Mouse (Mus musculus) stomach, postnatal 0 days (tissue): ENCODE results near the gene Ankrd54. TPM values are rescaled to one million over a fixed set of nuclear protein-coding genes. Genes with fewer than 3 reads are reported as not detected.
A peak's percentile ranks its signal among the peaks of the same experiment; 100 is the strongest.

ENCODE experiments used
- ATAC-seq: fragments of 200-750 bp; cut with Nextera tagmentation; 2 replicates; pipeline ENCODE4 v1.8.0; 2017; ENCODE audit not compliant: low FRiP score, low TSS enrichment
- DNase-seq: peaks from one replicate; pipeline ENCODE4 v3.0.0-alpha.2; 2016; ENCODE audit warnings: low spot score
- H3K27ac ChIP-seq: fragments of 300-500 bp; sonication (generic); replicated peaks from 2 replicates; pipeline ENCODE4 v1.5.1; 2014; ENCODE audit warnings: mild to moderate bottlenecking, control low read depth
- H3K27me3 ChIP-seq: fragments of 300-500 bp; sonication (generic); 2 replicates; pipeline ENCODE4 v1.6.1; 2014; ENCODE audit warnings: low read length; ENCODE audit not compliant: control insufficient read depth, insufficient read depth
- H3K36me3 ChIP-seq: fragments of 300-500 bp; sonication (generic); 2 replicates; pipeline ENCODE4 v1.6.1; 2014; ENCODE audit warnings: low read length, mixed read lengths; ENCODE audit not compliant: control insufficient read depth, insufficient read depth
- H3K4me1 ChIP-seq: fragments of 300-500 bp; sonication (generic); replicated peaks from 2 replicates; pipeline ENCODE4 v1.6.1; 2014; ENCODE audit warnings: antibody characterized with exemption; ENCODE audit not compliant: control insufficient read depth, insufficient read depth
- H3K4me2 ChIP-seq: fragments of 300-500 bp; sonication (generic); replicated peaks from 2 replicates; pipeline ENCODE4 v1.6.1; 2014; ENCODE audit warnings: low read depth, mild to moderate bottlenecking, control low read depth, moderate library complexity
- H3K4me3 ChIP-seq: fragments of 300-500 bp; sonication (generic); 2 replicates; pipeline ENCODE4 v1.5.1; 2014; ENCODE audit warnings: low read depth, low read length, control low read depth
- H3K9ac ChIP-seq: fragments of 300-500 bp; sonication (generic); 2 replicates; pipeline ENCODE4 v1.6.1; 2014; ENCODE audit warnings: mild to moderate bottlenecking, low read length, control low read depth, mixed read lengths
- H3K9me3 ChIP-seq: fragments of 300-500 bp; sonication (generic); 2 replicates; pipeline ENCODE4 v1.6.1; 2016; ENCODE audit warnings: low read length; ENCODE audit not compliant: control insufficient read depth
- CTCF ChIP-seq: IDR thresholded peaks from 2 replicates; pipeline ENCODE4 v1.5.1; 2016; ENCODE audit warnings: antibody characterized with exemption, low read depth, mild to moderate bottlenecking, moderate library complexity
- EP300 ChIP-seq: optimal IDR thresholded peaks from 2 replicates; pipeline ENCODE3; 2016; ENCODE audit warnings: antibody characterized with exemption
- WGBS: fragments of 180-500 bp; shearing (Covaris S2); extraction: QIAGEN DNeasy Blood & Tissue Kit; methylation state at CpG from one replicate; pipeline ENCODE4 v1.1.7; 2014; 5-methylcytosine and 5-hydroxymethylcytosine counted together
- polyA plus RNA-seq: library from polyadenylated mRNA; unstranded; fragments of >200 nt; fragmentation: Nextera tagmentation; extraction: Ambion mirVana; gene quantifications from 2 replicates; pipeline ENCODE4 v1.2.1, GENCODE M21; 2015

Ankrd54 gene
- polyA plus RNA-seq, 1 experiment from 2014 or later, result 27.1 TPM

DNA sequence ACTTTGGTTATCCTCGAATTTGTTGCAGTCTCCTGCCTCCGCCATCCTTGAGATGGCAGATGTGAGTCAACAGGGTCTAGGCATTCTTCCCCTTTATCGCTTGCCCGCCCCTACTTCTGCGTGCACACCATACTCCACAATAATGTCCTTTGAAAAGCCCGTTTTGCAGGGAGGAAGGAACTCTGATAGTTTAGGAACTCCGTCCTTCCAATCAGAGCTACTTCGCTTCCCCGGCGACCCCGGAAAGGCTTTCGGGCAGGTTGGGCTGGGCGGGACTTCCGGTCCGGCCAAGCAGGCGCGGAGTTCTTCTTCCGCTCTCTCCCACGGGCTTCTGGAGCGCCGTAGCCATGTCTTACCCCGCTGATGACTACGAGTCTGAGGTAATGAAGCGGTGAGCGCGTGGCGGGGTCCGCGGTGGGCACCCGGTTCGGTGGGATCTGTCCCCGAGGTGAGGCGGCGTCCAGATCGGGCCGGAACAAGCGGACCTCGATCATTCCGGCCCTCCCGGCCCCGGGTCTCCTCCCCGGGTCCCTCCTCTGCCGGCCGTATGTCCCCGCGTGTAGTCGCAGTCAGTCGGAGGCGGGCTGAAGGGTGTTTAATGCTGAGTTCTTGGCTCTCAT, 12.3 kb upstream of the Ankrd54 start, which contains the start of gene Eif3l:
Eif3l (plus strand) TSS at position 267 of the 620 bp plus-strand sequence.
- 0% methylated on average over 49 of the region's 49 CpGs for WGBS
- peaks cover 13% of the 10 kb centered on the region for H3K36me3 ChIP-seq
- peak; percentile 21; the same call in 1 of the 2 replicates for TF ChIP-seq CTCF
- TF ChIP-seq EP300, result no peak
- ATAC-seq, result peak; percentile 80
- H3K4me3 ChIP-seq, result peak within 1 kb of the TSS; percentile 89
- peak within 1 kb of the TSS; percentile 84 for H3K9ac ChIP-seq
- H3K4me2 ChIP-seq, result peak within 1 kb of the TSS; percentile 75
- H3K9me3 ChIP-seq, result no peaks in the 10 kb centered on the region
- peak; percentile 91 for DNase-seq
- peak within 1 kb of the TSS; percentile 83 for H3K27ac ChIP-seq
- no peaks in the 10 kb centered on the region for H3K27me3 ChIP-seq
- H3K4me1 ChIP-seq, result no peaks in the 10 kb centered on the region

DNA sequence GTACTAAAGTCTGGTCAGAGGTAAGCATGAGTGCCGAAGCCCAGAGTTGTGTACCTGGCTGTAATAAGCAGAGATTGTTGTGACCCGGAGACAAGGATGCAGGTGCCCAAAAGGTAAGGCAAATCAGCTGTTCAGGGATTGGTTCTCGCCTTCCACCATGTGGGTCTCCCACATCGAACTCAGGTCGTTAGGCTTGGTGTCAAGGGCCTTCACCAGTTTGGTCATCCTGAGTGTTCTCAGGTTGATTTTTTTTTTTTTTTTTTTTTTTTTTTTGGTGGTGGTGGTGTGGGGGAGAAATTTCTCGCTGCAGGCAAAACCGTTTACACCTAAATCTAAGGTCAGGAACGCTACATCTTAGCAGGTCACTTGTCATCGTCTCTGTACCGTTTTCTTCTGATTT, 11.8 kb upstream of the Ankrd54 start:
- peak overlapping the region; percentile 89 for H3K4me3 ChIP-seq
- H3K4me1 ChIP-seq, result no peaks in the 10 kb centered on the region
- WGBS, result 39% methylated on average over 10 of the region's 10 CpGs
- H3K9ac ChIP-seq, result peak overlapping the region; percentile 84
- no peak for DNase-seq
- no peaks in the 10 kb centered on the region for H3K27me3 ChIP-seq
- no peak for ATAC-seq
- TF ChIP-seq CTCF (no peak), EP300 (no peak)
- peak overlapping the region; percentile 75 for H3K4me2 ChIP-seq
- H3K9me3 ChIP-seq, result no peaks in the 10 kb centered on the region
- H3K27ac ChIP-seq, result peak overlapping the region; percentile 83
- peaks cover 13% of the 10 kb centered on the region for H3K36me3 ChIP-seq

DNA sequence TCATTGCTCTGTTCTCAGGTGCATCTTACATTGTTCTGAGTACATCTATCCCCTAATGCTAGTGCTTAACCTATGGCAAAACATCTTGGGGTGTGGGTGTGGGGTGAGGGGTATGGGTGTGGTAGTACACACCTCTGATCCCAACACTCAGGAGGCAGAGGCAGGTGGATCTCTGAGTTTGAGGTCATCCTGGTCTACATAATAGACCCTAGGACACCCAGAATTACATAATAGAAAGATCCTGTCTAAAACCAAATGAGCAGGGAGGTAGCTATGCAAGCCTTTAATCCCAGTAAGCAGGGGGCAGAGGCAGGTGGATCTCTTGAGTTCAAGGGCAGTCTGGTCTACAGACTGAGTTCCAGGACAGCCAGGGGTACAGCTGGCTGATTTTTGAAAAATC, 11.1 kb upstream of the Ankrd54 start:
- Histone ChIP-seq H3K9me3 (no peaks in the 10 kb centered on the region), H3K27me3 (no peaks in the 10 kb centered on the region), H3K4me3 (no peak overlapping the region), H3K9ac (no peak overlapping the region), H3K36me3 (peaks cover 9% of the 10 kb centered on the region), H3K4me2 (no peak overlapping the region), H3K27ac (no peak overlapping the region), H3K4me1 (no peaks in the 10 kb centered on the region)
- TF ChIP-seq CTCF, result no peak
- TF ChIP-seq EP300, result no peak
- DNase-seq, result no peak
- ATAC-seq, result no peak

DNA sequence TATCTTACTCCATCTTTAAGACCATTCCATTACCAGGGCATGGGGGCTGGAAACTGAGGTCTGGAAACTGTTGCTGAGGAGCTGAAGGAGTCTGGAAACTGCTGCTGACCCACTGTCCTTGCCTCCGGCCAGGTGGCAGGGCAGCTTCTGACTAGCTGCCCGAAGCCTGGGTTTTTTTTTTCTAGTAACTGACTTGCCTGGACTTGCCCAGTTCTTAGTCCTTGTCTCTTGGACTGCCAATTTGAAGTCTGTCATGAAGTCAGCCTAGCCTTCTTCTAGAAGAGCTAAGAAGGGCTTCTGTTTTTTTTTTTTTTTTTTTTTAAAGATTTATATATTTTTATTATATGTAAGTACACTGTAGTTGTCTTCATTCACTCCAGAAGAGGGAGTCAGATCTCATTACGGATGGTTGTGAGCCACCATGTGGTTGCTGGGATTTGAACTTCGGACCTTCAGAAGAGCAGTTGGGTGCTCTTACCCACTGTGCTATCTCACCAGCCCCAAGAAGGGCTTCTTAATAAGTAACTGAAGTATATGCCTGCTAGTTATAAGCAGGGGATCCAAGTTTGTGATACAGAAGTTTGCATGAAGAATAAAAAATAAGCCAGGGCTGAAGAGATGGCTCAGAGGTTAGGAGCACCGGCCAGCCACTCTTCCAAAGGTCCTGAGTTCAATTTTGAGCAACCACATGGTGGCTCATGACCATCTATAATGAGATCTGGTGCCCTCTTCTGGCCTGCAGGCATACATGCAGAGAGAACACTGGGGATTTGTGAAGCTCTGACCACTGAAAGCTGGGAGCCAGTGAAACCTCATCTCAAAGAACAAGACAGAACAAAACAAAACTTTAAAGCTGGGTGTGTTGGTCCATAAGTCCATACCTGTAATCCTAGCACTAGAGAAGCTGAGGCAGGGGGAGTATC, 8.7 kb upstream of the Ankrd54 start:
- WGBS, result 60% methylated on average over 5 of the region's 5 CpGs
- H3K4me1 ChIP-seq, result no peaks in the 10 kb centered on the region
- no peak overlapping the region for H3K27ac ChIP-seq
- TF ChIP-seq EP300, result no peak
- peak; percentile 84 for TF ChIP-seq CTCF
- H3K36me3 ChIP-seq, result no peaks in the 10 kb centered on the region
- ATAC-seq (no peak), DNase-seq (no peak)
- H3K27me3 ChIP-seq, result no peaks in the 10 kb centered on the region
- no peaks in the 10 kb centered on the region for H3K9me3 ChIP-seq
- H3K9ac ChIP-seq, result no peak overlapping the region
- H3K4me3 ChIP-seq, result no peak overlapping the region
- H3K4me2 ChIP-seq, result no peak overlapping the region

DNA sequence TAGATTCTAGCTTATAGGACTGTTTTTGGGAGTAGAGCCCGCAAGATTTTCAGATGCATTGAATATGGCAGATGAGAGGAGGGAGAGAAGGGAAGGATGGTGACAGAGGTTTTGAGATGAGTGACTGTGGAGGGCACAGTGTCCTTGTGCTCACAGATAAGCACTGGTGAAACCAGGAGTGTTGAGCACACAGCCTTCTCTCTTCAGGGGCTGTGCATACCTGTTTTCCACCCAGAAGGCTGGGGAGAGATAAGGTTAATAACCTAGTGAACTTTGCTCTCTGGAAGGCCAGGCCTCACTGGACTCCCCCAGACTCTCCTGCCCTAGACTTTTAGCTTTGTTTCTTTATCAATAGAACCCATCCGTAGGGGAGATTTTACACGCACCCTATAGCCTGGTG, 5.7 kb upstream of the Ankrd54 start:
- no peaks in the 10 kb centered on the region for H3K27me3 ChIP-seq
- no peak overlapping the region for H3K4me3 ChIP-seq
- WGBS, result 72% methylated on average over 3 of the region's 3 CpGs
- DNase-seq, result no peak
- TF ChIP-seq EP300 (no peak), CTCF (no peak)
- H3K27ac ChIP-seq, result no peak overlapping the region; the same call in 1 of the 2 replicates
- no peak overlapping the region for H3K4me2 ChIP-seq
- no peak for ATAC-seq
- no peak overlapping the region for H3K9ac ChIP-seq
- no peaks in the 10 kb centered on the region for H3K36me3 ChIP-seq
- no peaks in the 10 kb centered on the region for H3K4me1 ChIP-seq
- no peaks in the 10 kb centered on the region for H3K9me3 ChIP-seq

DNA sequence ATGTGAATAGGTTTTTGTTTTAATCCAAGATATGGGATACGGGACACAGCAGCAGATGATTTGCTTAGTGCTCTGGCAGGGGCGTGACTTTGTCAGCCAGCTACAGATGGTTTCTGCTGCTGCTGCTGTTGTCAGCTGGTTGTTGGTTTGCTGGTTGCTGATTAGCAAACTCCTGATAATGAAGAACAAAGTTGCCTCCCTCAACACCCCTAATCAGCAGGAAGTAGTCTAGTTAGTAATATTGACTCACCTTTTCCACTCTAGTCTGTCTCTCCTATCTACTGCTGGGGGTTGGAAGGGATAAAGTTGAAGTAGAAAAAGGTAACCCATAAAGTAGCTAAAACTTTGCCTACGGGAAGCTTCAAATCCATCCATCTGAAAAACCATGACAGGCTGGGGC, 4.9 kb upstream of the Ankrd54 start:
- TF ChIP-seq EP300, result no peak
- no peak for TF ChIP-seq CTCF
- Histone ChIP-seq H3K4me2 (no peak overlapping the region), H3K9ac (no peak overlapping the region), H3K36me3 (no peaks in the 10 kb centered on the region), H3K4me3 (no peak overlapping the region), H3K27ac (peak overlapping the region; percentile 20; the same call in 1 of the 2 replicates), H3K27me3 (no peaks in the 10 kb centered on the region), H3K4me1 (no peaks in the 10 kb centered on the region), H3K9me3 (no peaks in the 10 kb centered on the region)
- 50% methylated on average over 3 of the region's 3 CpGs for WGBS
- DNase-seq (no peak), ATAC-seq (no peak)
